Mouse (Mus musculus): ENCODE data around the gene Tns3.
A peak's percentile ranks its signal among the peaks of the same experiment; 100 is the strongest.

The Tns3 gene

GRCm38 (mm10) chr11:8444759-8445422, 219.4 kb downstream of the Tns3 start:
- no peak for DNase-seq (ENCODE audit: extremely low read depth, low read depth, low spot score)

- no peak for DNase-seq (ENCODE audit: extremely low read depth, low read depth, low spot score)
Measured at GRCm38 (mm10) chr11:8443539-8444292, 220.6 kb downstream of the Tns3 start.

DNA sequence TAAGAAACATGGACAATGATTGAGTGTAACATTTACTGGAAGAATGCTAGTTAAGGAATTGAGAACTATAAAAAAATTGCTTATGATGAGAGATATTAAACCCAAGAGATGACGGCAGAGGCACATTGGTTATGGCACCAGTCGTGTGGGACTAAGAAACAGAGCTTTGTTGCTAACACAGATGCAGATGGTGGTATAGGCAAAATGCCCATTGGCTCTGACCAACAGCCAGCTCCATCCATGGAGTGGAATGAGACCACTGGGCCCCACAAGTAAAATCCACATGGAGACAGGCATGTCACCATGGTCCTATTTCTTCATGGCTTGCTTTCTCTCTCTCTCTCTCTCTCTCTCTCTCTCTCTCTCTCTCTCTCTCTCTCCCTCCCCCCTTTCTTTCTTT, 223.6 kb downstream of the Tns3 start:
- no peak for DNase-seq (ENCODE audit: extremely low read depth, low read depth, low spot score)

GRCm38 (mm10) chr11:8440221-8440620, 224.1 kb downstream of the Tns3 start:
- DNase-seq (ENCODE audit: extremely low read depth, low read depth, low spot score) = no peak

- no peak for DNase-seq (ENCODE audit: extremely low read depth, low read depth, low spot score)
Measured at GRCm38 (mm10) chr11:8439035-8439434, 225.3 kb downstream of the Tns3 start.

GRCm38 (mm10) chr11:8438269-8438668, 226.1 kb downstream of the Tns3 start:
- no peak for DNase-seq (ENCODE audit: extremely low read depth, low read depth, low spot score)

GRCm38 (mm10) chr11:8435101-8435500, 229.2 kb downstream of the Tns3 start:
- DNase-seq (ENCODE audit: extremely low read depth, low read depth, low spot score) = peak; percentile 33

DNA sequence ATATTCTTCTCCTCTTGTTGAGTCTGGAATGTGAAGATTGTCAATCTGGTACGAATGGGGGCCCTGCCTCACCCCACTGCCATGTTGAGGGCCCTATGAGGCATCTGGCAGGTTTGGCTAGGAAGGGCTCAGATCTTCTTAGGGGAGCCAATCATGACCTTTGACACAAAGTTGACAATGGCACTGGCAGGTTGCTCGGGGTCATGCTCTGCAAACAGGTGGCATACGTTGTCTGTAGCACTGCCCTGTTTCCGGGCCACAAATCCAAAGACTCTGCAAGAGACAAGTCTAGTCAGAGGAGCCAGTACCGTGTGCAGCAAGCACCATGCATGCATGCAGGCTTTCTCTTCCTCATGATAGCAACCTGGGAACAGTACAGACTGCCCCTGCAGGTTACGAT, 230.0 kb downstream of the Tns3 start:
- no peak for DNase-seq (ENCODE audit: extremely low read depth, low read depth, low spot score)

- no peak for DNase-seq (ENCODE audit: extremely low read depth, low read depth, low spot score)
Measured at GRCm38 (mm10) chr11:8433443-8433842, 230.9 kb downstream of the Tns3 start.

DNA sequence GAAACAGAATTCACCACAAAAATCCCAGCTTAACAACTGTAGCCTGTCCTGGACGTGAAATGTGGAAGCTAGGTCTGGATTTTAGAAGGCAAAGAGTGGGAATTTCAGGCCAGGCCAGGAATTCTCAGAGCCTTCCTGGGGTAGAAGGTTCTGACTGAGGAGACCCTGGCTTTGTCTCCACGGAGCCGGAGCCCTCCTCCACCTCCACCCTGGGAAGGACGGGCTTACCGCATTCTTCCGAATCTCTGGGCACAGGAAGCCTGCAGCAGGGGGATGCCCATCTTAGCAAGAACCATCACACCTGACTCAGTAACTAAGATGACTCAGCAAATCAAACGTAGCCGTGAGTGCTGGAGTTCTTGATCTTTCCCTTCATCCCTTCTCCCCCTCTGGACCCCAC, 231.4 kb downstream of the Tns3 start:
- DNase-seq (ENCODE audit: extremely low read depth, low read depth, low spot score) = no peak

DNA sequence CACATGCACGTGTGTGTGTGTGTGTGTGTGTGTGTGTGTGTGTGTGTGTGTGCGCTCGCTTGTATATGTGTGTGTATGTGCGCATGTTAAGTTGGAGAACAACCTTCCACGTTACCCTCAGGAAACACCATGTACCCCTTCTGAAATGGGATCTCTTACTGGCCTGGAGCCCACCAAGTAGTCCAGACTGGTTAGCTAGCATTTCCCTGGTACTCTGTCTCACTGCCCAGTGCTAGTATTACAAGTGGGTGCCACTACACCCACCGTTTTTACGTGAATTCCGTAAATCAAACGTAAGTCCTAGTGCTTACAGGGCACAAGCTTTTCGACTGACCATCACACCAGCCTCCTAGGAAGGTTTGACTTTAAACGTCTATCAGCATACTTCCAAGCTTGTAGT, 236.7 kb downstream of the Tns3 start:
- DNase-seq (ENCODE audit: extremely low read depth, low read depth, low spot score) = no peak

DNA sequence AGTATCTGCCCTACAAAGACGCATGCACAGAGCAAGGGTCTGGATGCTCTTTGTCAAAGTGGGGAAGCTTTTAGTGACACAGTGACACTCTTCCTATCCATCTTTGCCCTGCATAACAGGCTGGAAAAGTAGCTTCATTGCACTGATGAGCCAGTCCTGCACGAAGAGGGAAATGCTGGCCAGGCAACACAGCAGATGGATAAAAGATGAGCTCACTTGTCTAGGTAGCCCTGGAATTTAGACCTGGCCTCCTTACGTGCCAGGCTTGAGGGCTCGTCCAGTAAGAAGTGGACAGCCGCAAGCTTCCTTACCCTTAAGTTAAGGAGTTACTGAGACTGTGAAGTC, 239.1 kb downstream of the Tns3 start:
- no peak for DNase-seq (ENCODE audit: extremely low read depth, low read depth, low spot score)

DNA sequence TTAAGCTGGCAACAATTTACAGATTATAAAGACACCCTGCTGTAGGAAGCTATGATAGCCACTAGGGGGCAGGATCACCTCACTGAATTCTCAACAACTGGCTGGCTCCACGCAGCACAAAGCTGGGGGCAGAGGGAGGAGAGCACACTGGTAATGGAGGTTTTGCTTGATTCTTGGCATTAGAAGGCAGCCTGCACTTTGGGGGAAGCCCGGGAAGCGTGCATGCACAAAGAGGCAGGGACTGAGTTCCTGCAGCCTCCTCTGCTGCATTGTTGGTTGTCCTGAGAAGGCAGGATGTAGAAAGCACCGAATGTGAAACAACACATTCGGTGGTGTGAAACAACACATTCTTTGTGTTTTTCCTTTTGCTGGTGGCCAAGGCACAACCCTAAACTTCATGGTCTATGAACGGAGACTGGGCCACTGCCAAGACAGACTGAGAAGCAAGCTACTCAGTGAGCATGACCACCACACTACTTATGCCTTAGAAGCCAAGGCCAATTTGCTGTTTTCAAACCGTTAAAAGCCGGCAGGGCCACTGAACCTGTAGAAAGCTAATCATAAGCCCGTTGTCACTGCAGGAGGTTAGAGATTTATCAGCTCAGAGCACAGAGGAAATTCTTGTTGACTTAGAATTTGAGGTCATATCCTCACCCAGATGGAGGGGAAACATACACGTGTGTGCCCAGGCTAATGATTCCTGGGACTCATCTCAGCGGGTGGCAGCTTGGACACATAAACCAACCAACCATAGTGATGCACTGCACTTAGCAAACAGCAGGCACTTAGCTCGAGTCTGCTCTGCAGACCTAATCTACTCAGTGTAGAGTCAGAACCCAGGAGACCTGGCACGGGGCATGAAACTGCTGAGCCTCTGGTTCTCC, 239.8 kb downstream of the Tns3 start:
- no peak for DNase-seq (ENCODE audit: extremely low read depth, low read depth, low spot score)

- DNase-seq (ENCODE audit: extremely low read depth, low read depth, low spot score) = no peak
Measured at GRCm38 (mm10) chr11:8405225-8405899, 259.0 kb downstream of the Tns3 start.

GRCm38 (mm10) chr11:8401328-8401727, 263.0 kb downstream of the Tns3 start:
- no peak for DNase-seq (ENCODE audit: extremely low read depth, low read depth, low spot score)

DNA sequence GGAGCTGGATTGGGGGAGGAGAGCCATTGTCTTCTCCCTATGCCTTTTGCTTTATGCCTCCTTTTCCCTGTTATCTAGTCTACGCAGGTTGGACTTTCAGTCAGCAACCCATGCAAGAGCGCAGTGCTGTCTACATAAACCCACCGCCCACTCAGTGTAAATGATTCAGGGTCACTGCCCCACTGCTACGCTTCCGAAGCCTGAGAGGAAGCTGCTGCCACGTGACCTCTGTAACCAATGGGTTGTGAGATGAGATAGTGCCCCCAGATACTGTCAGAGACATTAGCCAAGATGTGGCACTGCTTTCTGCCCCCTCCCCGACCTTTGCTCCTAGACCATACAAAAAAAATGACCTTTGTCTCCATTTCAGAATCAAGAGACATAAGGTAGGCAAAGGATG, 268.0 kb downstream of the Tns3 start:
- DNase-seq (ENCODE audit: extremely low read depth, low read depth, low spot score) = no peak

- no peak for DNase-seq (ENCODE audit: extremely low read depth, low read depth, low spot score)
Measured at GRCm38 (mm10) chr11:8391564-8391963, 272.8 kb downstream of the Tns3 start.

DNA sequence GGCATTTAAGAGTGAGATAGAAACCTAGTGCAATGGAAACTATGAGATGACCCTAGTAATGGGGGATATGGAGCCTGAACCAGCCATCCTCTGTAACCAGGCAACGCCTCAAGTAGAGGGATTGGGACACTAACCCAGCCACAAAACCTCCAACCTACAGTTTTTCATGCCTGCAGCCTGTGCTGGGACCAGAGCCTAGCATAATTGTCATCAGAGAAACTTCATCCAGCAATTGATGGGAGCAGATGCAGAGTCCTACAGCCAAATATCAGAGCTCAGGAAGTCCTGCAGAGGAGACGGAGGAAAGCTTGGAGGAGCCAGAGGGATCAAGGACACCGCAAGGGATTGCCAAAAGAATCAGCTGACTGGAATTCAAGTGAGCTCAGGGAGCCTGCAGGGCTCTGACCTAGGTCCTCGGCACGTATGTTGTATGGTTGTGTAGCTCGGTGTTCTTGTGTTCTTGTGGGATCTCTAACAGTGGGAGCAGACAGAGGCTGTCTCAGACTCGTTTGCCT, 278.4 kb downstream of the Tns3 start:
- DNase-seq (ENCODE audit: extremely low read depth, low read depth, low spot score) = no peak

All from fat pad, adult 2 months (tissue).